Mouse (Mus musculus): ENCODE results near the gene Olfr71. TPM values are rescaled to one million over a fixed set of nuclear protein-coding genes. Genes with fewer than 3 reads are reported as not detected.

Olfr71 gene
- polyA plus RNA-seq (2012; ENCODE audit: low replicate concordance), result not detected in 2 replicates

DNA sequence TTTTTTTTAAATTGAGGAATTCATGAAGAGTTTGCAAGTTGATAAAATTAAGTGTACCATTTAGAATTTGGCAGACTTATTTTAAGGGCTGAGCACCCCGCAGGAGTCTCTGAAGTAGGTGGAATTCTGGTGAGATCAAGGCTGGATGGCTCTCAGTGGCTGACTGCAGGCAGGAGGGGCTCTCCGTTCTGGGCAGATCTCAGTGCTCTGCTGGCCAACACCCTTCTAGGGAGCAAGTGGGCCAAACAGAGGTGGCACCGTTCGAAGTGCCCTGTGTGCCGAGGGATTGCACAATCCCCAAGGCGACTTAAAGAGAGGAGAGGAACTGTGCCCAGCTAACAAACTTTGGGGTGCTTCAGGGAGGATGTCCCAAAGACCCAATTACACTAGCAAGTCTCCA lies at the start of gene Olfr71:
TSS of gene Olfr71 (minus strand) at position 387 of the 400 bp plus-strand sequence.

DNA sequence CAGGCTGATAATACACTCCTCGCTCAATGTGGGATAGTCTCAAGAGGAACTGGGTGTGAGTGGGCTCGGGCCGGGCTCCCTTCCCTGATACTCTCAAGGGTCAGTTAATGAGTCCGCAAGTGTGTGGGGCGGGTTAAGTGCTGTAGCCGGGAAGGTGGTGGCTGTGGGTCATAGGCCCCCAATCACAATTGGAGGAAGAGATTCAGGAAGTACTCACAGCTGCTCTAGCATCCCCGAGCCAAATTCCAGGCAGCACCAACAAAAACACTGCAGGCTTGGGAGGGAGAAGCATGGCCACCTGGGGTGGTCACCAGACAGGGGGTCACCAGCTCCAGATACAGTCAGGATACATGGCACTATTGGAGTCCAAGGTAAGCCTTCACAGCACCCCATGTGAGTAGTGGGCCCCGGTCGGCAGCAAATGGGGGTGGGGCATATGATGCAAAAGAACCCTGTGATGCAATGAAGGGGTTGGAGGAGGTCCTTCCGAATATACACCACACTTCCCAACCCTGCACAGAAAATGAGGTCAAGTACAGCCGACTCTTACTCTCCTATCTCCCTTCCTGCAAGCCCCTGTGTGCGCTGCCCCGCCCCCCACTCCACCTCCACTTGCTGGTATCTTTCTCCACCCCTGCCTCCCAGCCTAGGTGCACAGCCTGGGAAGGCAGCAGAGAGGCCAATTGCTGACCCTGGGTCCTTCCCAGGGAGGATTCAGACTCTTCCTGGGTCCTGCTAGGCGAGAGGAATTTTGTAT lies 19.9 kb upstream of the Olfr71 start, which contains the start of gene Spaar:
TSS of gene Spaar (plus strand) at position 241 of the 757 bp plus-strand sequence.

DNA sequence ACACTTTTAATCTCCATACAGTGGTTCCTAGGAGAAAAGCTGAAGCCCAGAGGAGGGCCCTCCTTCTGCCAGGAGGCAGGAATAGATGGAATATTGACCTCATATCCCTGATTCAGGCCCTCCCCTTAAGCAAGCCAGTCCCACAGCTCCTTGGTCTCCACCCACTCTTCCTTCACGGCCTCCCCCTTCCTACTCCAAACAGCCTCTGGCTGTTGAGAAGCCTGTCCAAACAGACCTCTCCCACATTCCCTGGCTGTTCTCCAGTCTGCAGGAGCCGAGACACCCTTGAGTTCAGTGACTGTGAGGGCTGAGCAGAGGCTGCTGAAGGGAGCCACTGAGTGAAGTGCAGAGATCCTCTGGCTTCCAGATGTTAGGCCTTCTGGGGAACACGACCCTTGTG lies 16.9 kb upstream of the Olfr71 start, which contains the start of gene Hrct1:
TSS of gene Hrct1 (plus strand) at position 194 of the 400 bp plus-strand sequence.

DNA sequence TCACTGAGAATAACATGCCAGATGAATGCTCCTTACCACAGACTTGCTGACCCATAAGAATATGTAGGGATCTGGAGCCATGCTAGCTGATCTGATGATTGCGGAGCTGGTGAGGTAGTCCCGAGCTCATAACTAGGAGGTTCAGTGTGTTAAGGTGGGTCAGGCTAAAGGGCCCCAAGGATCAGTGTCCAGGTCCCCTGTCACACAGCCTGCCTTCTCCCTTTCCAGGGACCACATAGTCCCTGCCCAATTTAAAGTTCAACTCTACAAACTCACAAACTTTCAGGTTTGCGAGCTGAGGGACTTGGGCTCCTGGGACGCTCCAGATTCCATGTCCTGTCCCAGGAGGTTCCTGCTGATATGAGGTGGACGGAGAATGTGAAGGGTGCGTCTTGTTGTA lies 9.3 kb downstream of the Olfr71 start, which contains the start of gene Olfr70:
TSS of gene Olfr70 (minus strand) at position 101 of the 400 bp plus-strand sequence.

DNA sequence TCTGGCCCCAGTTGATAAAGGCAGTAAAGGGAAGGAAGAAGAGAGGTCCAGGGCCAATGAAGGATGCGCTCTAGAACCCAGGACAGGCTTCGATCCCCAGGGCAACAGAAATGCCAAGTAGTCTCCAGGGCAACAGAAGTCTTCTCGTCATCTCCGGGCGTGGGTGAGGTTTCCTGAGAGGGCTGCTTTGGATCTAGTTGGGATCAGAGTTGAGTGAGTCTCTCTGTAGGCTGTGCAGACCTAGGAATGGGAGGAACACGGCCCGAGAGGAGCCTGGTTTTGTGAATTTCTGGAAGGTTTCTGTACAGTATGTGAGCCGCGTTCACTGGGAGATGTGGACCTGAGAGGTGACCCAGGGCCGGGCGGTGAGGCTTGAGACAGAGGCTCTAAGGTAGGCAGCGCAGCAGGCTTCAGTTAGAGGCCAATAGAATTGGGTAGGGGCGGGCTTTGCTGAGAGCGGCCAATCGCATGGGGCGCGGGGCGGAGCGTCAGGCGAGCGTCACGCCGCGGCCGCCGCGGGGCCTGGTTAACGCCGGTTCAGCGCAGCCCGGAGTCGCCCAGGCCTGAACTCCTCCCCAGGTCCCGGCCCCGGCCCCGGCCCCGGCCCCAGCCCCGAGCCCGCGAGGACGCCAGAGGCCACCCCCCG lies 41.1 kb downstream of the Olfr71 start, which contains the start of the genes Tmem8b and Fam221b:
TSS of gene Tmem8b (plus strand) at position 190 of the 646 bp plus-strand sequence.
TSS of gene Fam221b (minus strand) at position 364 of the 646 bp plus-strand sequence.

DNA sequence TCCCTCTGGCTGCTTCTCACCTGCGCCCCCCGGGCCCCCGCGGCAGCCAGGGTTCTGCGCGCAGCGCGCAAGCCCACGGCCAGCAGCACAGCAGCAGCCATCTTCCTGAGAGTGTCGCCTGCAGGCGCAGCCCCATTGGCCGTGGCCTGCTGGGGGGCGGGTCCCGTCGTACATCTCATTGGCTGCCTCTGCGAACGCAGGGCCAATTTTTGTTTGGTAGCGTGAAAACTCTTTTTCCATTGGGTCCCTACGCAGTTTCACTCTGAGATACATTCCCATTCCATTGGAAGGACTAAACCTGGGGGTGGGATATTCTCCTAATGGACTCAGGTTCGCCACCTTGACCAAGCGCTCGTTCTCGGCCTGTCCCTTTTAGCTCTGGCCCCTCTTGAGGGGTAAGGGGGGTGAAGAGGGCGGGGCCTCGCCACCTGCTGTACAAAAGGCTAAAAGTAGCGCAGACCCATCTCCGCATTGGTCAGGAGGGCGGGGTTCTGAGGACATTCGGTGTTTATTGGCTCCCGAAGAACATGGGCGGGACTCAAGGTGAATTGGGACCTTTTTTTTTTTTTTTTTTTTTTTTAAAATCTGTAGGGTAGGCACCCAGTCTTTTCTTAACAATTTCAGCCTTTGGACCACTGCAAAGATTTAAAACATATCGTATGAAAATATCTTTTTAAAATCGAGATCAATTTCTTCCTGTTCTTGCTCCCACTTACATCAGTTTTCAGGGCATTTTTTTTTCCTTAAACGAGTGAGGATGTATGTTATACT lies 53.5 kb downstream of the Olfr71 start, which contains the start of gene Hint2:
TSS of gene Hint2 (minus strand) at position 128 of the 771 bp plus-strand sequence.

Other genes with a start within 250 kb of the Olfr71 start
- 28.2 and 68.1 TPM in 2 replicates for gene Sit1, start 226.5 kb downstream of the Olfr71 start, polyA plus RNA-seq (2012; ENCODE audit: low replicate concordance)
- gene Ccdc107, start 217.4 kb downstream of the Olfr71 start, polyA plus RNA-seq (2012; ENCODE audit: low replicate concordance), result 85.7 and 181 TPM in 2 replicates
- 1.9 and 5.7 TPM in 2 replicates for gene Arhgef39, start 210.6 kb downstream of the Olfr71 start, polyA plus RNA-seq (2012; ENCODE audit: low replicate concordance)
- 0.90 TPM in 1 of 2 replicates, not detected in the other for gene Car9, start 203.3 kb downstream of the Olfr71 start, polyA plus RNA-seq (2012; ENCODE audit: low replicate concordance)
- 1.2 and 1.9 TPM in 2 replicates for gene Tpm2, start 186.5 kb downstream of the Olfr71 start, polyA plus RNA-seq (2012; ENCODE audit: low replicate concordance)
- gene Creb3, start 147.9 kb downstream of the Olfr71 start, polyA plus RNA-seq (2012; ENCODE audit: low replicate concordance), result 4.0 and 5.4 TPM in 2 replicates
- 255 and 288 TPM in 2 replicates for gene Tln1, start 147.6 kb downstream of the Olfr71 start, polyA plus RNA-seq (2012; ENCODE audit: low replicate concordance)
- gene Rgp1, start 131.5 kb downstream of the Olfr71 start, polyA plus RNA-seq (2012; ENCODE audit: low replicate concordance), result 21.3 and 132 TPM in 2 replicates
- gene Gba2, start 131.4 kb downstream of the Olfr71 start, polyA plus RNA-seq (2012; ENCODE audit: low replicate concordance), result 19.2 and 22.4 TPM in 2 replicates
- gene Msmp, start 125.8 kb downstream of the Olfr71 start, polyA plus RNA-seq (2012; ENCODE audit: low replicate concordance), result 0.22 TPM in 1 of 2 replicates, not detected in the other
- gene Npr2, start 78.3 kb downstream of the Olfr71 start, polyA plus RNA-seq (2012; ENCODE audit: low replicate concordance), result 0.38 and 0.63 TPM in 2 replicates
- 0.47 TPM in 1 of 2 replicates, not detected in the other for gene Spag8, start 56.7 kb downstream of the Olfr71 start, polyA plus RNA-seq (2012; ENCODE audit: low replicate concordance)
- gene Hint2, start 53.8 kb downstream of the Olfr71 start, polyA plus RNA-seq (2012; ENCODE audit: low replicate concordance), result 27.8 and 37.0 TPM in 2 replicates
- 4.0 and 9.5 TPM in 2 replicates for gene Tmem8b, start 41.3 kb downstream of the Olfr71 start, polyA plus RNA-seq (2012; ENCODE audit: low replicate concordance)
- 0.04 and 0.05 TPM in 2 replicates for gene Fam221b, start 41.1 kb downstream of the Olfr71 start, polyA plus RNA-seq (2012; ENCODE audit: low replicate concordance)
- not detected in 2 replicates for gene Olfr70, start 9.4 kb downstream of the Olfr71 start, polyA plus RNA-seq (2012; ENCODE audit: low replicate concordance)
- gene Hrct1, start 16.9 kb upstream of the Olfr71 start, polyA plus RNA-seq (2012; ENCODE audit: low replicate concordance), result not detected in 2 replicates
- not detected in 2 replicates for gene Spaar, start 19.8 kb upstream of the Olfr71 start, polyA plus RNA-seq (2012; ENCODE audit: low replicate concordance)
- not detected in 2 replicates for gene Olfr159, start 60.8 kb upstream of the Olfr71 start, polyA plus RNA-seq (2012; ENCODE audit: low replicate concordance)
- not detected in 2 replicates for gene Olfr156, start 113.6 kb upstream of the Olfr71 start, polyA plus RNA-seq (2012; ENCODE audit: low replicate concordance)
- not detected in 2 replicates for gene Olfr157, start 129.9 kb upstream of the Olfr71 start, polyA plus RNA-seq (2012; ENCODE audit: low replicate concordance)
- gene Olfr155, start 141.3 kb upstream of the Olfr71 start, polyA plus RNA-seq (2012; ENCODE audit: low replicate concordance), result not detected in 2 replicates
- 0.17 and 0.44 TPM in 2 replicates for gene Reck, start 165.3 kb upstream of the Olfr71 start, polyA plus RNA-seq (2012; ENCODE audit: low replicate concordance)
- gene Glipr2, start 247.1 kb upstream of the Olfr71 start, polyA plus RNA-seq (2012; ENCODE audit: low replicate concordance), result 15.4 and 51.4 TPM in 2 replicates